Mouse (Mus musculus) testis, adult 2 months (tissue): ENCODE results near the gene Pkhd1.

Experiments used
- CTCF ChIP-seq: fragments of 200-500 bp; IDR thresholded peaks from 2 replicates; pipeline ENCODE4 v1.5.1; 2012; ENCODE audit warnings: low read depth, mild to moderate bottlenecking, inconsistent platforms, low read length, moderate library complexity; ENCODE audit not compliant: control insufficient read depth, insufficient read depth, insufficient replicate concordance
- POLR2A ChIP-seq: fragments of 200-500 bp; IDR thresholded peaks from 2 replicates; pipeline ENCODE4 v1.6.1; 2012; ENCODE audit warnings: low read depth, mild to moderate bottlenecking, inconsistent platforms, low read length, moderate library complexity; ENCODE audit not compliant: control insufficient read depth

DNA sequence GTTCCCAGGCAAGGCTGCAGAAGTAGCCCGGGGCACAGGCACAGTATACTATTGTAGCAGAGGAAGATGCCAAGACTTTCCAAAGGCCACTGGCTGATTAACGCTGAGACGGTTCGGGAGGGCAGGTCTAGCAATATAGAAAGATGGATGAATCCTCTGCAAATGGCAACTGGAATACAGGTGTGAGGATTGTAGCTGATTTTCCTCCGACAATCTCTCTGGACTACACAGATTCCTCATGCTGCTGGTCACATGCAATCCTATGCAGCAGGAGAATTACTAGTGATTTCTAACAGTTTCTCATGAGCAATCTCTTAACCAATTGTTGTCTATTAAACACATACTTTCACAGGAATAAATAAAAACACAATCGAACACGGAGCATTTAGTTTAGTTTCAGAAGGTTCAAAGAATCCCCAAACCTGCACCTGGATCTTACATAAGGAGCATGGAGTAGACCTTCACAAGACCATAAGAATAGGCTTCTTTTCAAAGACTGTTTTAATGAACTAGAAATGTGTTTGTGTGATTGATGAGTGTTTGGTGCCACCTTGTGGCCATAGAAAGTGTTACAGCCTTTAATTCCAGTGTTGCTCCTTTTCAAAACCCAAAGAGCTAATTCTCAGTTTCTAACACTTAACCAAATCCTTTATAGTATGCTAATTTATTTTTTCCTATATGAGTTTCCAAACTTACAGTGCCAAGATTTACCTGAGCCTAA, 104.3 kb downstream of the Pkhd1 start:
- TF ChIP-seq POLR2A (no peak), CTCF (no peak; the same call in 1 of the 2 replicates)
